Mouse (Mus musculus) C2C12 (cell line): ENCODE measurements around the gene Btn1a1. TPM values are rescaled to one million over a fixed set of nuclear protein-coding genes. Genes with fewer than 3 reads are reported as not detected.

Source experiments
- H3K27me3 ChIP-seq: one replicate; pipeline ENCODE4 v1.6.1; 2011; ENCODE audit not compliant: control insufficient read depth, insufficient read depth, insufficient read length
- H3K36me3 ChIP-seq: one replicate; pipeline ENCODE4 v1.6.1; 2011; ENCODE audit not compliant: control insufficient read depth, insufficient read depth
- H3K4me3 ChIP-seq: one replicate; pipeline ENCODE4 v1.5.1; 2011; ENCODE audit warnings: mild to moderate bottlenecking, control low read depth; ENCODE audit not compliant: poor library complexity, insufficient read depth, severe bottlenecking
- H3K79me2 ChIP-seq: one replicate; pipeline ENCODE4 v1.6.1; 2011; ENCODE audit not compliant: control insufficient read depth, insufficient read depth
- H3K79me3 ChIP-seq: one replicate; pipeline ENCODE4 v1.6.1; 2011; ENCODE audit warnings: low read depth, control low read depth
- H3ac ChIP-seq: one replicate; pipeline ENCODE3; 2011; ENCODE audit warnings: low read depth; ENCODE audit not compliant: control insufficient read depth, insufficient read length
- CEBPB ChIP-seq: IDR thresholded peaks from one replicate; pipeline ENCODE4 v1.6.1; 2011; ENCODE audit warnings: low read depth, mild to moderate bottlenecking, control low read depth, moderate library complexity
- CTCF ChIP-seq: IDR thresholded peaks from one replicate; pipeline ENCODE4 v1.5.1; 2011; ENCODE audit not compliant: control insufficient read depth, insufficient read depth, insufficient read length
- FOSL1 ChIP-seq: IDR thresholded peaks from one replicate; pipeline ENCODE4 v1.8.0; 2011; ENCODE audit warnings: mild to moderate bottlenecking, low read length; ENCODE audit not compliant: poor library complexity, insufficient read depth, severe bottlenecking
- MAX ChIP-seq: IDR thresholded peaks from one replicate; pipeline ENCODE4 v1.6.1; 2011; ENCODE audit warnings: mild to moderate bottlenecking, control low read depth
- MYOD1 ChIP-seq: IDR thresholded peaks from one replicate; pipeline ENCODE4 v1.6.1; 2011; ENCODE audit warnings: low read depth; ENCODE audit not compliant: control insufficient read depth, insufficient read length
- MYOG ChIP-seq: IDR thresholded peaks from one replicate; pipeline ENCODE4 v1.6.1; 2011; ENCODE audit not compliant: control insufficient read depth, insufficient read length; ENCODE audit errors: extremely low read depth
- USF1 ChIP-seq: IDR thresholded peaks from one replicate; pipeline ENCODE4 v1.6.1; 2011; ENCODE audit warnings: low read depth, mild to moderate bottlenecking, control low read depth, moderate library complexity
- polyA plus RNA-seq: library from polyadenylated mRNA; unstranded; fragments of >200 nt; fragmentation: generic; extraction: Trizol; gene quantifications from one replicate; pipeline ENCODE4 v1.2.1, GENCODE M21; 2012; ENCODE audit warnings: missing spikeins

The Btn1a1 gene
- polyA plus RNA-seq, 1 experiment = not detected

DNA sequence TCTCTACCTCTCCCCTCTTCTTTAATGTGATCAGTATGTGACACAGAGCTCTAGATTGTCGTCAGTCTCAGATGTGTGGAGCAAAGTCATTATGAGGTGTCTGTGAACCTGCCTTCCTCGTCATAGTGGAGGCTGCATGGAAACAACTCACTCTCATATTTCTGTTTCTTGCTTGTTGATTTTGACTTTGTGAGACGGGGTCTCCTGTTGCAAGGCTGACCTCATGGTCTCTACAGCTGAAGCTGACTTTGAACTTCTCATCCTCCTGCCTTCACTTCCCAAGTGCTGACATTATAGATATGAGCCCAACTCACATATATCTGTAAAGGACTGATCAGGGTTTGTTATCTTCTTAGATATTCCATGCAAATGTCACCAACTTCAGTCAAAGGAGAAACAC lies 16.9 kb downstream of the Btn1a1 start:
- no peaks in the 10 kb centered on the region for H3K27me3 ChIP-seq
- no peaks in the 10 kb centered on the region for H3K36me3 ChIP-seq
- no peak overlapping the region for H3K4me3 ChIP-seq
- H3K79me2 ChIP-seq = no peaks in the 10 kb centered on the region
- no peaks in the 10 kb centered on the region for H3K79me3 ChIP-seq
- TF ChIP-seq FOSL1 (no peak), USF1 (no peak), MAX (no peak), MYOG (no peak), CTCF (no peak), MYOD1 (no peak), CEBPB (no peak)
- H3ac ChIP-seq = no peak overlapping the region

GRCm38 (mm10) chr13:23446498-23446952 lies 19.2 kb downstream of the Btn1a1 start:
- Histone ChIP-seq H3ac (peak overlapping the region; percentile 16), H3K79me2 (no peaks in the 10 kb centered on the region), H3K79me3 (no peaks in the 10 kb centered on the region), H3K4me3 (peak overlapping the region; percentile 57), H3K27me3 (no peaks in the 10 kb centered on the region), H3K36me3 (no peaks in the 10 kb centered on the region)
- TF ChIP-seq FOSL1 (peak; percentile 21), CEBPB (peak; percentile 43), MYOD1 (no peak)

- H3K27me3 ChIP-seq = no peaks in the 10 kb centered on the region
- no peak for TF ChIP-seq MYOD1
- no peak for TF ChIP-seq MAX
- no peak for TF ChIP-seq USF1
- peak; percentile 15 for TF ChIP-seq CEBPB
- TF ChIP-seq CTCF = no peak
- TF ChIP-seq FOSL1 = no peak
- TF ChIP-seq MYOG = no peak
- peak overlapping the region; percentile 88 for H3ac ChIP-seq
- H3K4me3 ChIP-seq = peak overlapping the region; percentile 57
- H3K79me3 ChIP-seq = no peaks in the 10 kb centered on the region
- no peaks in the 10 kb centered on the region for H3K79me2 ChIP-seq
- no peaks in the 10 kb centered on the region for H3K36me3 ChIP-seq
Observed at GRCm38 (mm10) chr13:23445561-23446320, 20.0 kb downstream of the Btn1a1 start.

GRCm38 (mm10) chr13:23445156-23445555 lies 20.5 kb downstream of the Btn1a1 start:
- Histone ChIP-seq H3ac (peak overlapping the region; percentile 88), H3K27me3 (no peaks in the 10 kb centered on the region), H3K36me3 (no peaks in the 10 kb centered on the region), H3K4me3 (peak overlapping the region; percentile 57), H3K79me2 (no peaks in the 10 kb centered on the region), H3K79me3 (no peaks in the 10 kb centered on the region)
- TF ChIP-seq MYOG (no peak), MAX (no peak), FOSL1 (no peak), CEBPB (no peak), CTCF (no peak), MYOD1 (no peak), USF1 (no peak)

DNA sequence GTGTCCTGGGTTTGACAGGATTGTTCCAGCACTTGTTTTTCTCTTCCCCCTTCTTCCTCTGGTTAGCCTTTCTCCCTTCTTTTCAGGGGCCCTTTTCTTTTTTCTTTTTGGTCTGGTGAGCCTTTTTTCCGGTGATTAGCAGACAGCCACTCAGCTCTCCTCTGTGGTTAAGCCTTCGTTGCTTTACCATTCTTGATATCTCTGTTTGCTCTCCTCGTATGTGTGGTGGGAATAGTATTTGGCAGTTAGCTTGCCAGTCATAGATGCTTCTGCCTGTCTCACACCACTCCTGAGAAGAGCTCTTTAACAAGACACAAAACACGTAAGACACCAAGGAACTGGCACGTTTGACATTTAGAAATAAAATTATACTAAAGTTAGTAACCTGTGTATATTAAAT lies 21.2 kb downstream of the Btn1a1 start:
- TF ChIP-seq MYOG = no peak
- TF ChIP-seq FOSL1 = no peak
- TF ChIP-seq USF1 = no peak
- TF ChIP-seq MYOD1 = no peak
- no peak overlapping the region for H3ac ChIP-seq
- peak overlapping the region; percentile 57 for H3K4me3 ChIP-seq
- no peaks in the 10 kb centered on the region for H3K79me2 ChIP-seq
- no peaks in the 10 kb centered on the region for H3K36me3 ChIP-seq
- no peaks in the 10 kb centered on the region for H3K27me3 ChIP-seq
- no peaks in the 10 kb centered on the region for H3K79me3 ChIP-seq

DNA sequence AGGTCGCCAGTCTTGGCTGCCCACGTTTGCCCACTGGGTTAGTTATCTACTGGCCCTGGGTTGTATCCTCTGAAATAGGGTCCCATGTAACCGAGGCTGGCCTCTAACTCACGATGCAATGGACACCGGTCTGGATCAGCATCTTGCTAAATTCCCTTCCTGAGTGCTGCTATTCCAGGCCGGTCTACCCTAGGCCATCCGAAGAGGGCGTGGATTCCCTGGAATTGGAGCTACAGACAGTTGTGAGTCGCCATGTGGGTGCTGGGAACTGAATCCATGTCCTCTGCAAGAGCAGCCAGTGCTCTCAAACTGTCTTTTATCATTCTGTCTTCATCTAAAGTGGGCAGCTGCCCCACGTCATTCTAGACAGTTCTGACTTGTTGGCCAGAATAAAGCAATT lies 25.8 kb downstream of the Btn1a1 start:
- H3ac ChIP-seq = no peak overlapping the region
- H3K4me3 ChIP-seq = no peak overlapping the region
- TF ChIP-seq USF1 = no peak
- no peak for TF ChIP-seq MYOD1
- no peak for TF ChIP-seq CTCF
- no peak for TF ChIP-seq MAX
- no peak for TF ChIP-seq CEBPB
- no peak for TF ChIP-seq MYOG
- TF ChIP-seq FOSL1 = no peak
- no peaks in the 10 kb centered on the region for H3K79me3 ChIP-seq
- H3K27me3 ChIP-seq = no peaks in the 10 kb centered on the region
- H3K79me2 ChIP-seq = no peaks in the 10 kb centered on the region
- H3K36me3 ChIP-seq = no peaks in the 10 kb centered on the region
